Mouse (Mus musculus) thymus, adult 2 months (tissue): Measurements from ENCODE around the gene Zfp422.

ENCODE experiments used
- CTCF ChIP-seq: fragments of 200-500 bp; IDR thresholded peaks from 2 replicates; pipeline ENCODE4 v1.5.1; 2012; ENCODE audit warnings: mild to moderate bottlenecking, control low read depth, low read length, moderate library complexity, borderline replicate concordance; ENCODE audit not compliant: control insufficient read depth, poor library complexity, insufficient read depth; ENCODE audit errors: extremely low read depth
- POLR2A ChIP-seq: fragments of 200-500 bp; IDR thresholded peaks from 2 replicates; pipeline ENCODE4 v1.6.1; 2012; ENCODE audit warnings: mild to moderate bottlenecking, low read length, control low read depth, moderate library complexity; ENCODE audit not compliant: control insufficient read depth, poor library complexity, insufficient read depth; ENCODE audit errors: extremely low read depth

GRCm38 (mm10) chr6:116673471-116674282 lies 44.9 kb upstream of the Zfp422 start, which contains the start of gene Rassf4:
- 0 out of 2 replicates have a peak, but pooled peaks have one; percentile 13 for TF ChIP-seq POLR2A
- TF ChIP-seq CTCF: no peak
